Mouse (Mus musculus) hindbrain, embryonic 14.5 days (tissue): ENCODE measurements at regions not wholly inside any gene's neighbourhood (a gene's known extent, or its start where the extent isn't known, plus 50 kb on each side); places are given as distances from the start of the nearest gene placed in this dataset.

Experiments
- ATAC-seq: fragments of 200-750 bp; cut with Nextera tagmentation; 2 replicates; pipeline ENCODE4 v1.8.0; 2017; ENCODE audit warnings: moderate number of reproducible peaks, mild to moderate bottlenecking, moderate TSS enrichment, moderate library complexity; ENCODE audit not compliant: low FRiP score
- DNase-seq: peaks from one replicate; pipeline ENCODE4 v3.0.0-alpha.2; 2015; ENCODE audit warnings: low spot score
- H3K27ac ChIP-seq: fragments of 300-500 bp; sonication (generic); 2 replicates; pipeline ENCODE4 v1.5.1; 2014; ENCODE audit warnings: mild to moderate bottlenecking, moderate library complexity
- H3K27me3 ChIP-seq: fragments of 300-500 bp; sonication (generic); 2 replicates; pipeline ENCODE4 v1.6.1; 2014; ENCODE audit warnings: mild to moderate bottlenecking, low read length, mixed read lengths; ENCODE audit not compliant: control insufficient read depth, insufficient read depth
- H3K36me3 ChIP-seq: fragments of 300-500 bp; sonication (generic); replicated peaks from 2 replicates; pipeline ENCODE4 v1.6.1; 2014; ENCODE audit not compliant: control insufficient read depth, insufficient read depth
- H3K4me1 ChIP-seq: fragments of 300-500 bp; sonication (generic); replicated peaks from 2 replicates; pipeline ENCODE4 v1.6.1; 2014; ENCODE audit warnings: antibody characterized with exemption, low read length, mixed read lengths; ENCODE audit not compliant: control insufficient read depth, insufficient read depth
- H3K4me2 ChIP-seq: fragments of 300-500 bp; sonication (generic); replicated peaks from 2 replicates; pipeline ENCODE4 v1.6.1; 2014; ENCODE audit warnings: mild to moderate bottlenecking, moderate library complexity
- H3K4me3 ChIP-seq: fragments of 300-500 bp; sonication (generic); replicated peaks from 2 replicates; pipeline ENCODE4 v1.5.1; 2014; ENCODE audit warnings: mild to moderate bottlenecking, low read length
- H3K9ac ChIP-seq: fragments of 300-500 bp; sonication (generic); 2 replicates; pipeline ENCODE4 v1.6.1; 2014
- H3K9me3 ChIP-seq: fragments of 300-500 bp; sonication (generic); 2 replicates; pipeline ENCODE4 v1.6.1; 2016; ENCODE audit warnings: low read length; ENCODE audit not compliant: control insufficient read depth
- WGBS: fragments of 180-500 bp; shearing (Covaris S2); extraction: QIAGEN DNeasy Blood & Tissue Kit; methylation state at CpG from one replicate; pipeline ENCODE4 v1.1.7; 2014; 5-methylcytosine and 5-hydroxymethylcytosine counted together

GRCm38 (mm10) chr4:34371281-34372032, 179.3 kb upstream of the Akirin2 start:
- Histone ChIP-seq H3K4me2 (no peak overlapping the region), H3K27me3 (no peaks in the 10 kb centered on the region), H3K4me3 (no peak overlapping the region), H3K27ac (no peak overlapping the region), H3K9me3 (no peaks in the 10 kb centered on the region), H3K9ac (no peak overlapping the region), H3K4me1 (no peaks in the 10 kb centered on the region), H3K36me3 (no peaks in the 10 kb centered on the region)
- peak; percentile 70 for DNase-seq
- WGBS, result 53% methylated on average over 8 of the region's 8 CpGs
- ATAC-seq, result peak; percentile 37; the same call in 1 of the 2 replicates

- no peak for DNase-seq
- H3K4me1 ChIP-seq, result 0 out of 2 replicates have a peak, but pooled peaks cover 3% of the 10 kb centered on the region
- H3K36me3 ChIP-seq, result no peaks in the 10 kb centered on the region
- no peak overlapping the region for H3K4me2 ChIP-seq
- H3K9me3 ChIP-seq, result 0 out of 2 replicates have a peak, but pooled peaks cover under 1% of the 10 kb centered on the region
- no peak overlapping the region for H3K9ac ChIP-seq
- H3K27me3 ChIP-seq, result no peaks in the 10 kb centered on the region
- ATAC-seq, result no peak
- no peak overlapping the region for H3K27ac ChIP-seq
- no peak overlapping the region for H3K4me3 ChIP-seq
- WGBS, result 56% methylated on average over 5 of the region's 5 CpGs
These were observed 164.3 kb upstream of the Akirin2 start for GRCm38 (mm10) chr4:34386338-34386967.

DNA sequence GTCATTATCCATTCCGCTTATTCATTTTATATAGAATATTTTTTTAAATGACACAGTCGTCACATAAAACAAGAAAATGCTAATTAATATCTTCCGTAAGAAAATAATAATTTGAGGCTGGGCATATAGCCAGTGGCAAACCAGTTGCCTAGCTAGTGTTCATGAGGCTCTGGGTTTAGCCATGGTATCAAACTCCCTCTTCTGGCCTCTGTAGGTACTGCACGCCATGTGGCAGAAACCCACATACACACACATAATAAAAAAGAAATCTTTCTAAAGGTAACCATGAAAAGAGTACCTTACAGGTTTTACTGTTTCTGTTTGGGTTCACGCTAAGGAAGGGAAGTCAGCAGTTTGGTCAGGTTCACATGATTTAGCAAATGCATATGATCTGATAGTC, 159.2 kb upstream of the Akirin2 start:
- Histone ChIP-seq H3K9me3 (0 out of 2 replicates have a peak, but pooled peaks cover 5% of the 10 kb centered on the region), H3K4me1 (0 out of 2 replicates have a peak, but pooled peaks cover 3% of the 10 kb centered on the region), H3K27me3 (no peaks in the 10 kb centered on the region), H3K27ac (no peak overlapping the region), H3K4me3 (no peak overlapping the region), H3K36me3 (no peaks in the 10 kb centered on the region), H3K4me2 (no peak overlapping the region), H3K9ac (no peak overlapping the region)
- ATAC-seq (no peak), DNase-seq (peak; percentile 33)
- WGBS, result 93% methylated on average over 5 of the region's 5 CpGs

DNA sequence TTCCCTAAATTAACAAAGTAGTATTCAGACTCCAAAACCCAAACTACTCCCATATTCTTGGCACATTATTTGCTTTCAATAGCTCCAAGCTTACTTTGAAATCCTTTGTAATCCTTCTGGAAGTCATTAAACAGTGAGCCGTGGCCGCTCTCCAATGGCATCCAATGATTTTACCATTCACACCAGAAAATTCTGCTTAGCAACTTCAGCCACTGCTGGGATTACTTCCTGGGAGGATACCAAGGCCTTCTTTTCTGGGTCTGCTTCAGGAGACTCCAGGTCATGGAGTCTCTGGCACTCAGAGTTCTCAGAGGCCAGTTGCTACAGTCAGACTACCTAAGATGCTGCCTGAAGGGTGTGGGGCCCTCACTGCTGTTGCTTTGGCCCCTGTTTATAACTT, 147.7 kb upstream of the Akirin2 start:
- Histone ChIP-seq H3K4me2 (no peak overlapping the region), H3K36me3 (no peaks in the 10 kb centered on the region), H3K4me1 (no peaks in the 10 kb centered on the region), H3K4me3 (no peak overlapping the region), H3K27me3 (no peaks in the 10 kb centered on the region), H3K27ac (no peak overlapping the region), H3K9ac (no peak overlapping the region), H3K9me3 (0 out of 2 replicates have a peak, but pooled peaks cover 15% of the 10 kb centered on the region)
- no peak for ATAC-seq
- DNase-seq, result no peak
- WGBS, result 73% methylated on average over 2 of the region's 2 CpGs

DNA sequence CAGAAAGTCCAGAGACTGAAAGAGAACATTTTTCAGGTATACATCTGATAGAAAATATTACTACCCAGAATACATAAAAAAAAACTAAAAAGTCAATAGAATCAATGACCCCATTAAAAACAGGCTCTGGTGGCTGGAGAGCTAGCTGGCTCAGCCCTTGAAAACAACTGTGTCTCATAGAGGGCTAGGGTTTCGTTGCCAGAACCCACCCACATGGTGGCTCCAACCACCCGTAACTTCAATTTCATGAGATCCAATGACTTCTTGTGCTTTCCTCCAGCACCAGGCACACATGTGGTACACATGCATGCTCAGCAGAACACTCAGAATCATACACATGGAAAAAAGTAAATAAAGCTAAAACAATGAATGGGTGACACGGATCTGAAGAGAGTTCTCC, 143.6 kb upstream of the Akirin2 start:
- Histone ChIP-seq H3K4me2 (no peak overlapping the region), H3K9me3 (no peaks in the 10 kb centered on the region), H3K27ac (no peak overlapping the region), H3K9ac (no peak overlapping the region), H3K4me1 (no peaks in the 10 kb centered on the region), H3K36me3 (no peaks in the 10 kb centered on the region), H3K27me3 (no peaks in the 10 kb centered on the region), H3K4me3 (no peak overlapping the region)
- ATAC-seq (no peak), DNase-seq (no peak)
- WGBS, result 84% methylated on average over 3 of the region's 3 CpGs

DNA sequence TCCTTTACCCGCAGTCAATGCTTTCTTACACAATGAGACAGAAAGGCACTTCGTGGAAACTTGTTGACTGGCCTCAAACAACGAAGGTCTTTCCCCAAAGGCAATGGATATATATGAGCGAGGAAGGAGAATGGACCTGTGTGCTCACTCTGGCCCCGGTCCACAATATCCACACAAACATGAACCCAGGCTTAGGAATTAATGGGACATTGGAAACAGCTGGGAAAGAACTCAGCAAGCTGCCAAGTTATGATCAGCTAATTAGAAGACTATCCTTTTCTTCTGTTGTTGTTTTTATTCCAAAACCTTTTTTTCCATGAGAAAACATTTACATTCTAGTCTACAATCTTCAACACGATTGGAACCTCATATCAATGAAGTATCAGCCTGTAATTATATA, 129.8 kb upstream of the Akirin2 start:
- Histone ChIP-seq H3K27ac (no peak overlapping the region), H3K27me3 (no peaks in the 10 kb centered on the region), H3K4me3 (no peak overlapping the region), H3K4me1 (no peaks in the 10 kb centered on the region), H3K36me3 (no peaks in the 10 kb centered on the region), H3K9ac (no peak overlapping the region), H3K4me2 (no peak overlapping the region), H3K9me3 (no peaks in the 10 kb centered on the region)
- ATAC-seq, result no peak
- no peak for DNase-seq
- whole genome bisulfite sequencing, result 86% methylated on average over 6 of the region's 6 CpGs

DNA sequence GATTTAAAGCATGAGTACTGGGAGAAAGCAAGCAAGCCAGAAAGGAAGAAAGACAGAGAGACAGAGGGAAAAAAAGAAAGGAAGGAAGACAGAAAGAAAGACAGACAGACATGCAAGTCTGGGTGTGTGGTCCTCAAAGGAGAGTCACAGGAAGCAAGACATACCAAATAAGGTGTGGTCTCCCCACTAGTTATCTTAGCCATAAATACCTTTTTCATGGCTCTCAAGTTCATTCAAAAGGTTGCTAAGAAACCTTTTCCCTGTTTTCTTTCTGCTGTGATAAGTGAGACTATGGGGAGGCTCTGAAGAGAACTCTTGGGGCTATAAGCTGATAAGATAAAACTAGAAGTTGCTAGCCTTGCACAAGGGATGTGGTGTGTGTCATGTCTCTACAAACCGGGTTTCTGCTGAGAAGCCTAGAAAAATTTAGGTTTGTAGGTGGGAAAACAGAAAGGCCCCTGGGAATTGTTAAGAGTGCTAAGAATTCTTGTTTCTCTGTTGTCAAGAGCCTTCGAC, 126.5 kb upstream of the Akirin2 start:
- Histone ChIP-seq H3K36me3 (no peaks in the 10 kb centered on the region), H3K4me1 (no peaks in the 10 kb centered on the region), H3K9ac (no peak overlapping the region), H3K27me3 (no peaks in the 10 kb centered on the region), H3K4me3 (no peak overlapping the region), H3K4me2 (no peak overlapping the region), H3K27ac (no peak overlapping the region), H3K9me3 (no peaks in the 10 kb centered on the region)
- 79% methylated on average over 2 of the region's 2 CpGs for WGBS
- no peak for ATAC-seq
- no peak for DNase-seq

DNA sequence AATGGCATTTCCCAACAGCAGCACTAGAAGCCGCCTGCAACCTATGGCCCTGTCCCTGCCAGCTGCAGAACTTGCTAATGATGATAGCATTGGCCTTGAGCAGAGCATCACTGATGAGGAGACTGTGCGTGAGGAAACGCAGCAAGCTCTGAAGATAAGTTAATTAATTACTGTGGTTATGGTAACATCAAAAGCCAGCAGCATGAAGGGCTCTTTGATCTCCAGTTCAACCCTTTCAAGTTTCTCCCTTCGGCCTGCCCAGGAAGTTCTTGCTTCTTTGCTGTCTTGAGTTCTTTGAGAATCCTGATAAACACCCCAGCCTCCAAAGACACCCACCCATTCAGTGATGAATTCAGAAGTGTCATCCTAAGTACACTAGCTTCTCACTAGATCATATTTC, 121.7 kb upstream of the Akirin2 start:
- no peak overlapping the region for H3K4me2 ChIP-seq
- DNase-seq (peak; percentile 2), ATAC-seq (no peak)
- no peak overlapping the region for H3K4me3 ChIP-seq
- H3K27ac ChIP-seq, result no peak overlapping the region
- H3K9ac ChIP-seq, result no peak overlapping the region
- no peaks in the 10 kb centered on the region for H3K36me3 ChIP-seq
- no peaks in the 10 kb centered on the region for H3K9me3 ChIP-seq
- H3K27me3 ChIP-seq, result no peaks in the 10 kb centered on the region
- no peaks in the 10 kb centered on the region for H3K4me1 ChIP-seq
- 64% methylated on average over 4 of the region's 4 CpGs for WGBS

- no peaks in the 10 kb centered on the region for H3K36me3 ChIP-seq
- WGBS, result 78% methylated on average over 22 of the region's 22 CpGs
- H3K27me3 ChIP-seq, result no peaks in the 10 kb centered on the region
- H3K27ac ChIP-seq, result no peak overlapping the region
- ATAC-seq (no peak), DNase-seq (peak; percentile 15)
- no peak overlapping the region for H3K4me2 ChIP-seq
- H3K4me1 ChIP-seq, result no peaks in the 10 kb centered on the region
- H3K9me3 ChIP-seq, result no peaks in the 10 kb centered on the region
- H3K9ac ChIP-seq, result no peak overlapping the region
- no peak overlapping the region for H3K4me3 ChIP-seq
These were observed 121.1 kb upstream of the Akirin2 start for GRCm38 (mm10) chr4:34429456-34430235.
